Comparison of ENCODE assay signal across 9 mouse cellular contexts in genomic region chr7:145302488-145303285, GRCm38 (mm10). TPM values are rescaled to one million over a fixed set of nuclear protein-coding genes. Genes with fewer than 3 reads are reported as not detected.
DNase-seq lines count a peak whose midpoint lies in the region; ATAC-seq lines count a peak whose summit lies in the region.
"Had no signal": no experiment of that assay in that cellular context is flagged by ENCODE, and none has a peak within 500 bp of the region (broad histone marks: within the 10 kb centered on the region; RNA-seq: fewer than 3 reads in every experiment).

No protein-coding gene starts in this region.

- H3K4me3 ChIP-seq in intestine, embryonic 14.5 days (ENCODE audit: low read depth, low read length): peak overlapping the region; percentile 8; the same call in 1 of the 2 replicates
- no peak overlapping the region for H3K4me3 ChIP-seq in liver, embryonic 15.5 days (replicated peaks)
- H3K4me3 ChIP-seq in neural tube, embryonic 13.5 days: peak overlapping the region; percentile 12

- peak overlapping the region; percentile 19; the same call in 1 of the 2 replicates for H3K27ac ChIP-seq in intestine, embryonic 14.5 days (ENCODE audit: low read depth)
- no peak overlapping the region for H3K27ac ChIP-seq in liver, embryonic 15.5 days (replicated peaks)
- no peak overlapping the region for H3K27ac ChIP-seq in neural tube, embryonic 13.5 days (replicated peaks)

- no peaks in the 10 kb centered on the region for H3K9me3 ChIP-seq in intestine, embryonic 14.5 days (ENCODE audit: control insufficient read depth, low read length)
- H3K9me3 ChIP-seq in liver, embryonic 15.5 days (replicated peaks): no peaks in the 10 kb centered on the region
- no peaks in the 10 kb centered on the region for H3K9me3 ChIP-seq in neural tube, embryonic 13.5 days

- intact Hi-C loops in gastrocnemius, postnatal 36 days (cut with DNase I): no loop called here

- peak overlapping the region; percentile 14; the same call in 1 of the 2 replicates for H3K9ac ChIP-seq in intestine, embryonic 14.5 days (ENCODE audit: low read length)
- no peak overlapping the region for H3K9ac ChIP-seq in liver, embryonic 15.5 days
- H3K9ac ChIP-seq in neural tube, embryonic 13.5 days: 0 out of 2 replicates have a peak overlapping the region, but pooled peaks have one; percentile 26

- WGBS in intestine, embryonic 14.5 days: 5% methylated on average over 20 of the region's 20 CpGs
- WGBS in liver, embryonic 15.5 days (ENCODE audit: insufficient replicate concordance): 13% methylated on average over 20 of the region's 20 CpGs
- 7% methylated on average over 20 of the region's 20 CpGs for WGBS in neural tube, embryonic 13.5 days

- H3K4me2 ChIP-seq in intestine, embryonic 14.5 days (ENCODE audit: low read length): peak overlapping the region; percentile 44
- peak overlapping the region; percentile 48 for H3K4me2 ChIP-seq in liver, embryonic 15.5 days
- peak overlapping the region; percentile 46 for H3K4me2 ChIP-seq in neural tube, embryonic 13.5 days

- no peaks in the 10 kb centered on the region for H3K36me3 ChIP-seq in intestine, embryonic 14.5 days (ENCODE audit: control insufficient read depth, insufficient read depth, low read length)
- no peaks in the 10 kb centered on the region for H3K36me3 ChIP-seq in liver, embryonic 15.5 days (replicated peaks)
- no peaks in the 10 kb centered on the region for H3K36me3 ChIP-seq in neural tube, embryonic 13.5 days

- peaks cover 9% of the 10 kb centered on the region; the same call in 1 of the 2 replicates for H3K4me1 ChIP-seq in intestine, embryonic 14.5 days (replicated peaks; ENCODE audit: control insufficient read depth, insufficient read depth, low read length)
- peaks cover 12% of the 10 kb centered on the region for H3K4me1 ChIP-seq in liver, embryonic 15.5 days (replicated peaks)
- peaks cover 8% of the 10 kb centered on the region for H3K4me1 ChIP-seq in neural tube, embryonic 13.5 days (replicated peaks)

- ATAC-seq in intestine, embryonic 14.5 days (replicated peaks; ENCODE audit: low FRiP score, low TSS enrichment, low read depth): peak; percentile 90
- peak; percentile 88 for ATAC-seq in liver, embryonic 15.5 days (ENCODE audit: insufficient read depth)
- ATAC-seq in neural tube, embryonic 13.5 days (ENCODE audit: low read depth): peak; percentile 78
- no peak for ATAC-seq in CD4-positive, CD25-positive, alpha-beta regulatory T cell, adult 4 months

- no peaks in the 10 kb centered on the region for H3K27me3 ChIP-seq in intestine, embryonic 14.5 days (replicated peaks; ENCODE audit: control insufficient read depth, insufficient read depth, low read length)
- H3K27me3 ChIP-seq in liver, embryonic 15.5 days: no peaks in the 10 kb centered on the region
- H3K27me3 ChIP-seq in neural tube, embryonic 13.5 days: no peaks in the 10 kb centered on the region

- peak; percentile 57 for DNase-seq in WW6 (ENCODE audit: low read depth, low spot score)
- DNase-seq in embryo, embryonic 10 days (ENCODE audit: low spot score): peak; percentile 93
- peak; percentile 58 to 66 for DNase-seq in gastrocnemius, postnatal 36 days
- DNase-seq in intestine, embryonic 14.5 days (ENCODE audit: low spot score): peak; percentile 80
- no peak for DNase-seq in left cerebral cortex, adult 8-10 months (ENCODE audit: low spot score in 2 of 2)

RNA-seq across cellular contexts. Expression of gene Mrgprf, which starts 2.1 kb away (rescaled TPM):
- total RNA-seq in gastrocnemius, postnatal 36 days (2021): 1 to 10 TPM; 2.5 to 2.7 TPM
- polyA plus RNA-seq in intestine, embryonic 14.5 days (2014; fragmentation: Nextera tagmentation; extraction: Ambion mirVana): 1.1 TPM in 2 replicates
- 0.12 and 0.28 TPM in 2 replicates for polyA plus RNA-seq in liver, embryonic 15.5 days (2015; fragmentation: Nextera tagmentation; extraction: Ambion mirVana)
- polyA plus RNA-seq in neural tube, embryonic 13.5 days (2015; fragmentation: Nextera tagmentation; extraction: Ambion mirVana): 1.3 and 1.7 TPM in 2 replicates
- polyA plus RNA-seq in CD4-positive, CD25-positive, alpha-beta regulatory T cell, adult 4 months (2017; shearing (Covaris generic)): not detected
- total RNA-seq in left cerebral cortex, adult 8-10 months (2022): 1 to 10 TPM; 1.3 to 2.1 (median 1.7) TPM

RNA-seq across cellular contexts. Expression of gene Mrgprd, which starts 11.9 kb away (rescaled TPM):
- total RNA-seq in gastrocnemius, postnatal 36 days (2021): not detected
- not detected in 2 replicates for polyA plus RNA-seq in intestine, embryonic 14.5 days (2014; fragmentation: Nextera tagmentation; extraction: Ambion mirVana)
- polyA plus RNA-seq in liver, embryonic 15.5 days (2015; fragmentation: Nextera tagmentation; extraction: Ambion mirVana): not detected in 2 replicates
- polyA plus RNA-seq in neural tube, embryonic 13.5 days (2015; fragmentation: Nextera tagmentation; extraction: Ambion mirVana): not detected in 2 replicates
- polyA plus RNA-seq in CD4-positive, CD25-positive, alpha-beta regulatory T cell, adult 4 months (2017; shearing (Covaris generic)): under 1 TPM in 1 of 2 experiments, not detected in 1; 0.09 TPM
- not detected for total RNA-seq in left cerebral cortex, adult 8-10 months (2022)
- polyA plus RNA-seq: testis, adult 2 months had no signal

RNA-seq across cellular contexts. Expression of gene Tpcn2, which starts 18.9 kb away (rescaled TPM):
- 1 to 10 TPM; 1.7 to 1.9 TPM for total RNA-seq in gastrocnemius, postnatal 36 days (2021)
- 3.5 and 4.3 TPM in 2 replicates for polyA plus RNA-seq in intestine, embryonic 14.5 days (2014; fragmentation: Nextera tagmentation; extraction: Ambion mirVana)
- polyA plus RNA-seq in liver, embryonic 15.5 days (2015; fragmentation: Nextera tagmentation; extraction: Ambion mirVana): 1.6 and 1.9 TPM in 2 replicates
- 3.9 and 4.2 TPM in 2 replicates for polyA plus RNA-seq in neural tube, embryonic 13.5 days (2015; fragmentation: Nextera tagmentation; extraction: Ambion mirVana)
- 10 to 100 TPM in 1 of 2 experiments, 1 to 10 TPM in 1; 6.1 to 13.6 TPM for polyA plus RNA-seq in CD4-positive, CD25-positive, alpha-beta regulatory T cell, adult 4 months (2017; shearing (Covaris generic))
- 1 to 10 TPM; 4.5 to 7.3 (median 5.7) TPM for total RNA-seq in left cerebral cortex, adult 8-10 months (2022)

Comparison
In these comparisons a context has a peak if more than half of its experiments do, and no peak if none do; other contexts are left out.
1. DNase-seq: peak in WW6 (single experiment), embryo, embryonic 10 days (single experiment), gastrocnemius, postnatal 36 days (2 of 2) and intestine, embryonic 14.5 days (single experiment); none in left cerebral cortex, adult 8-10 months (0 of 2).
2. Peak in every context shown above with its lines, with median percentiles within 50 percentile points of each other: H3K4me2 ChIP-seq.